Mouse (Mus musculus) ES-E14 (cell line): ENCODE measurements at regions not wholly inside any gene's neighbourhood (a gene's known extent, or its start where the extent isn't known, plus 50 kb on each side); places are given as distances from the start of the nearest gene placed in this dataset.

Experiments
- DNase-seq: peaks from one replicate; pipeline ENCODE4 v3.0.0-alpha.2; 2013; ENCODE audit warnings: low read depth, low spot score
- H3K27ac ChIP-seq: 2 replicates; pipeline ENCODE4 v1.5.1; 2012; ENCODE audit warnings: low read depth, mild to moderate bottlenecking, low read length, moderate library complexity, mixed read lengths; ENCODE audit not compliant: poor library complexity, insufficient read depth, severe bottlenecking
- H3K36me3 ChIP-seq: 2 replicates; pipeline ENCODE4 v1.6.1; 2012; ENCODE audit warnings: mild to moderate bottlenecking, low read length, moderate library complexity, mixed read lengths; ENCODE audit not compliant: control insufficient read depth, poor library complexity, insufficient read depth, severe bottlenecking
- H3K4me1 ChIP-seq, 2 experiments: fragments of 150-350 bp in 1 of 2; sonication (generic) in 1 of 2; 2 replicates each; pipeline ENCODE4 v1.6.1; 2012; ENCODE audit warnings: low read length in 2 of 2, mild to moderate bottlenecking in 1 of 2, mixed read lengths in 1 of 2; ENCODE audit not compliant: control insufficient read depth in 2 of 2, insufficient read depth in 2 of 2, poor library complexity in 1 of 2
- H3K4me3 ChIP-seq, 2 experiments: fragments of 150-350 bp in 1 of 2; sonication (generic) in 1 of 2; 2 replicates each; pipeline ENCODE4 v1.5.1; 2012; ENCODE audit warnings: low read length in 2 of 2, low read depth in 1 of 2, mild to moderate bottlenecking in 1 of 2, mixed read lengths in 1 of 2; ENCODE audit not compliant: insufficient read depth in 1 of 2, poor library complexity in 1 of 2, severe bottlenecking in 1 of 2
- H3K9ac ChIP-seq: 2 replicates; pipeline ENCODE4 v1.6.1; 2012; ENCODE audit warnings: low read depth, mild to moderate bottlenecking, low read length, mixed read lengths; ENCODE audit not compliant: poor library complexity, insufficient read depth, severe bottlenecking
- H3K9me3 ChIP-seq: fragments of 150-350 bp; sonication (generic); 2 replicates; pipeline ENCODE4 v1.6.1; 2012; ENCODE audit warnings: low read depth, mild to moderate bottlenecking, low read length; ENCODE audit not compliant: control insufficient read depth, insufficient read depth
- CHD2 ChIP-seq: IDR thresholded peaks from 2 replicates; pipeline ENCODE4 v1.6.1; 2014; ENCODE audit warnings: mild to moderate bottlenecking, low read depth, low read length, inconsistent platforms
- HCFC1 ChIP-seq: IDR thresholded peaks from 2 replicates; pipeline ENCODE4 v1.6.1; 2012; ENCODE audit warnings: low read length, inconsistent platforms, borderline replicate concordance; ENCODE audit not compliant: insufficient read depth
- MAFK ChIP-seq: IDR thresholded peaks from 2 replicates; pipeline ENCODE4 v1.6.1; 2014; ENCODE audit warnings: mild to moderate bottlenecking, low read depth, low read length, inconsistent platforms; ENCODE audit not compliant: insufficient read depth
- ZC3H11A ChIP-seq: IDR thresholded peaks from 2 replicates; pipeline ENCODE4 v1.6.1; 2012; ENCODE audit warnings: low read depth, mild to moderate bottlenecking, inconsistent platforms, low read length, borderline replicate concordance
- ZNF384 ChIP-seq: IDR thresholded peaks from 2 replicates; pipeline ENCODE4 v1.6.1; 2012; ENCODE audit warnings: low read depth, low read length, inconsistent platforms
- in situ Hi-C, 2 experiments: fragments of 600-800 bp; cut with MboI; formaldehyde crosslinking; loops; one replicate each; pipeline ENCODE4 v1.15.1; 2025; ENCODE audit warnings: low sequenced_read_pairs in 2 of 2, inconsistent platforms in 1 of 2; ENCODE audit not compliant: unreplicated experiment in 2 of 2

- Histone ChIP-seq H3K27ac (no peak overlapping the region), H3K4me3 (no peak overlapping the region), H3K9ac (no peak overlapping the region), H3K36me3 (no peaks in the 10 kb centered on the region), H3K4me1 (peaks cover 0 to 2% of the 10 kb centered on the region in 2 experiments; a peak in 1 of 4 replicates), H3K9me3 (no peaks in the 10 kb centered on the region)
- no peak for DNase-seq
- TF ChIP-seq MAFK (no peak), CHD2 (no peak), ZC3H11A (no peak), ZNF384 (no peak), HCFC1 (no peak)
- in situ Hi-C loops, result loop anchor here in 1 of 2 experiments (10.0 kb wide), 1 partner anchor 417 kb away; no protein-coding TSS in a partner anchor
Measured at GRCm38 (mm10) chr10:45801463-45801862, 223.8 kb downstream of the Hace1 start.

- TF ChIP-seq ZNF384 (no peak), MAFK (no peak)
- Histone ChIP-seq H3K9me3 (no peaks in the 10 kb centered on the region), H3K9ac (no peak overlapping the region), H3K4me3 (no peak overlapping the region), H3K4me1 (no peaks in the 10 kb centered on the region), H3K27ac (no peak overlapping the region), H3K36me3 (no peaks in the 10 kb centered on the region)
- in situ Hi-C loops, result loop anchor here in 1 of 2 experiments (10.0 kb wide), 1 partner anchor 422 kb away; no protein-coding TSS in a partner anchor
- no peak for DNase-seq
Measured at GRCm38 (mm10) chr10:45806984-45807827, 229.6 kb downstream of the Hace1 start.

GRCm38 (mm10) chr10:45811882-45812281 lies 234.3 kb downstream of the Hace1 start:
- Histone ChIP-seq H3K27ac (no peak overlapping the region), H3K36me3 (0 out of 2 replicates have a peak, but pooled peaks cover 2% of the 10 kb centered on the region), H3K4me1 (no peaks in the 10 kb centered on the region), H3K9me3 (no peaks in the 10 kb centered on the region), H3K9ac (no peak overlapping the region), H3K4me3 (no peak overlapping the region)
- no peak for TF ChIP-seq HCFC1
- peak; percentile 47; the same call in 1 of the 2 replicates for TF ChIP-seq ZC3H11A
- in situ Hi-C loops, result no loop called here
- peak; percentile 40 for DNase-seq

- in situ Hi-C loops, result no loop called here
- no peaks in the 10 kb centered on the region for H3K4me1 ChIP-seq
- H3K4me3 ChIP-seq, result no peak overlapping the region
- 0 out of 2 replicates have a peak, but pooled peaks cover 2% of the 10 kb centered on the region for H3K36me3 ChIP-seq
- TF ChIP-seq CHD2, result no peak
- no peak for TF ChIP-seq HCFC1
- TF ChIP-seq MAFK, result no peak
- no peak for TF ChIP-seq ZNF384
- TF ChIP-seq ZC3H11A, result no peak
- no peak for DNase-seq
- H3K9me3 ChIP-seq, result no peaks in the 10 kb centered on the region
- H3K27ac ChIP-seq, result no peak overlapping the region
- H3K9ac ChIP-seq, result no peak overlapping the region
Measured at GRCm38 (mm10) chr10:45813804-45814203, 236.2 kb downstream of the Hace1 start.

- Histone ChIP-seq H3K36me3 (0 out of 2 replicates have a peak, but pooled peaks cover 2% of the 10 kb centered on the region), H3K9ac (no peak overlapping the region), H3K4me1 (no peaks in the 10 kb centered on the region), H3K4me3 (no peak overlapping the region), H3K27ac (peak overlapping the region; percentile 31; the same call in 1 of the 2 replicates), H3K9me3 (no peaks in the 10 kb centered on the region)
- TF ChIP-seq CHD2 (no peak), HCFC1 (no peak), MAFK (no peak), ZNF384 (no peak), ZC3H11A (no peak)
- in situ Hi-C loops, result no loop called here
- DNase-seq, result no peak
Measured at GRCm38 (mm10) chr10:45816679-45817078, 239.1 kb downstream of the Hace1 start.
